Mouse (Mus musculus) neural tube, embryonic 10.5 days (tissue): ENCODE data around the gene Pnpla2.
"Not testable (repeated sequence)": the region's sequence is repeated elsewhere in the genome, so short reads cannot be mapped to it uniquely, and the experiment has no call there.

Source experiments
- DNase-seq: peaks from one replicate; pipeline ENCODE4 v3.0.0-alpha.2; 2017; ENCODE audit warnings: low spot score; ENCODE audit errors: extremely low spot score

The Pnpla2 gene

GRCm38 (mm10) chr7:141454967-141455551, at the start of gene Pnpla2:
Gene Pnpla2 (plus strand): TSS chr7:141455198.
- DNase-seq = peak; percentile 88

GRCm38 (mm10) chr7:141405466-141405865, 49.5 kb upstream of the Pnpla2 start:
- DNase-seq = no peak

DNA sequence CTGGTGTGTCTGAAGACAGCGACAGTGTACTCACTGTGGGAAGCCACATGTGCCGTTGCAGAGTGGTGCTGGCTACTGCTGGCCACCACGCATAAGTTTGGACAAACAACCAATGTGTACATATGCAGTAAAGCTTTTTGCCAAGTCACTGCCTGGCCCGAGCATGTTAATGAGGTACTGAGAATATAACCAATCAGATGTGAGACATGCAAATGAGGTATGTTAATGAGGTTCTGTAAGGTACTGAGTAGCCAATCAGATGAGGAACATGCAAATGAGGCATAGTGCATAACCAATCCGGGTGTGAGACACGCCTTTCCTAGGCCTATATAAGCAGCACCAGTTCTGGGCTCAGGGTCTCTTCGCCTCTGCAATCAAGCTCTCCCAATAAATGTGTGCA, 47.3 kb upstream of the Pnpla2 start:
- DNase-seq = not testable (repeated sequence)

- peak; percentile 83 for DNase-seq
Observed at GRCm38 (mm10) chr7:141408833-141409232, 46.2 kb upstream of the Pnpla2 start.

DNA sequence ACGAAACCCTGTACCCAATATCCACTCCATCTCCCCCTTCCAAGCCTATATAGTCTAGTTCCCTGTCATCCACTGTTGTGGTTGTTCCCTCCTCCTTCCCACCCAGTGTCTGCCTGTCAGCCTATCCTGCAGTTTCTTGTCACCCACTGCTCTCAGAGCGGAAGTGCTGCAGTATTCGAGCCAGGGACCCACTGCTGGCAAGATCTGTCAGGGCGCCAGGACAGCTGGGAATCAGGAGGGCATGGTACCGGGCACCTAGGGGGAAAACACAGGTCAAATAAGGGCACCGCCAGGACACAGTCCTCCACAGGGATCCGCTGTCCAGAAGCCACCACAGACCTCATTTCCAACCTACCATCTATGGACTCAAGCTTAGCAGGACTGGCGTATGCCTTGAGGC, 44.4 kb upstream of the Pnpla2 start:
- DNase-seq = no peak

DNA sequence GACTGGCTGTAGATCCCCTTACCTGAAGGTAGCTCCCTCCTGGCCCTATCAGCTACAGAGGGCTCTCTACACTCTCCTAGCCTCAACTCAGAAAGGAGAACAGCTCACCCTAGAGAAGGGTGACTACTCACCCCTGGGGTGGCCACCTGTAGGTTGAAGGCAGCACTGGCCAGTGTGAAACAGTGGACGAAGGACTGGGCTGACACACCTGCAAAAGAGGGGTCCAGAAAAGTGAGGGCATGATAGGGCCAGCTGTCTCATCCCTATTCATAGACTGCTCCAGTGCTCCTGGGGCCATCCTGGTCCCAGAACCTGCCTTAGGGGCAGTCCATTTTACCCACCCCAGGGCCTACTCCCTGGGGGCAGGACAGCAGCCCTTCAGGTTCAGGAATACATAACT, 43.3 kb upstream of the Pnpla2 start:
- DNase-seq = no peak

GRCm38 (mm10) chr7:141413331-141413730, 41.7 kb upstream of the Pnpla2 start:
- DNase-seq = no peak

- DNase-seq = peak; percentile 100
Observed at GRCm38 (mm10) chr7:141413809-141414584, 41.0 kb upstream of the Pnpla2 start, which contains the start of gene Gatd1. Gene Gatd1 (minus strand): TSS chr7:141414136.

DNA sequence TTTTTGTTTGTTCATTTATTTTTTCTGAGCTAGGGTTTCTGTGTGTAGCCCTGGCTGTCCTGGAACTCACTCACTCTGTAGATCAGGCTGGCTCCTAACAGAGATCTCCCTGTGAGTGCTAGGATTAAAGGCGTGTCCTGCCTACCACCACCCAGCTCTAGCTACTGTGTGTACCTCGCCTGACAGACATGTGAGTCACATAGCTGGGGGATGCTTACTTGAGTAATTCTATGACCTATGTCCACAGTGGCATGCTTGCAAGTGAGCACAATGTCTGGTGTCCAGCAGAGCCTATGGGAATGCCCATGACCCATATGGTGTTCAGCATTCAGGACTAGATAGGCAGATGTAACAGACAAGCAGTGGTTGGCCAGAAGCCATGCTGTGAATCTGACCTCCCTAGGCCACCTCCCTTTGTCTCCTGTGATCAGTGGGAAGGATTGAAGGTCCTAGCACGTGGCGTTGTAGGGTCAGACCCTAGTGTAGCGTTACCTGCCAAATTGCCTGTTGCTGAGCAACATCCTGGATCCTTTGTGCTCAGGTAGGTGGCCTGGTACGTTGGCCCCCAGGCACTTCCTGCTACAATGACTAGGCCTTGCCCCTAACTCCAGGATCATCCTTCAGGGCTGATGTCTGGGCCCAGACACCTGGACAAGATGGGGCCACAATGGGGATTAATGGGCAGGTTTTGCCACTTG, 38.7 kb upstream of the Pnpla2 start:
- no peak for DNase-seq

DNA sequence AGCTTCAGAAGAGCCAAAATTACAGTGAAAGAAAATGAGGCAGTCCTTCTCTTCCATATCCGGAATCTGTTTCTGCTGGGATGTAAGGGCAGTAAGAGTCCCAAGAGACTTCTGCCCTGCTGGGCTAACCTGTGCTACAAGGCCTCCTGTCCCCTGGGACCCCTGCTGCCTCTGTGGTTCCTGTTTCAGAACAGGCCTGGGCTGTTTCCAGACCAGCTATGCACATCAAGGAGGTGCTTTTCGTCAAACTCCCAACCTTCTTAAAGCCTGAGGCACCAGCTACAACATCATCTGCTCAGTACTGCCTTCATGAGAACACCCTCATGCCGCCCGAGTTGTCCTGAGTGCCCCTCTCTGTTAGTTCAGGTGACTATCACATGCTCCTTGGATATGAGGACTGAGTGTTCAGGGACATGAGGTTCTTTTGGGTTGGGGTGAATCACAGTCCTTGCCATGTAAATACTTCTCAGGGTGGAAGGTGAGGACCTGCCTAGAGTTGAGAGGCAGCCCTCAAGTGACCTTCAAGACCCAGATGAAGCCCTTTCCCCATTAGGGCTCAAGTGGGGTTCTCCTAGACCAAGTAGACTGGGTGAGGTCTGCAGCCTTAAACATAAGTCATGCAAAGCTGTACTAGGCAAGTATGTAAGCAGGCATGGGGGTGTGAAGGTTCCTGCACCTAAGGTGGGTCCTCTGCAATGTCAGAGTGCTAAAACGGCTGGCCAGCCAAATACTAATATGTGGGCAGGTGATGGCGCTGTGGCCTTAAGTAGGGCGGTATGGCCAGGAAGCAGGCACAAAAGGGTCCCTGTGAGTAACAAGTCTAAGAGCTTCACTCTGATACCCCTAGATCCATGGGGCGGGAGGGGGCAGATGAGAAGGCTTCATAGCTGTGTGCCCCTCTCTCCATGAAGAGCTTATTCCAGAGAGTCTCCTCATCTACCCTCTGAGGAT, 37.0 kb upstream of the Pnpla2 start:
- DNase-seq = no peak

DNA sequence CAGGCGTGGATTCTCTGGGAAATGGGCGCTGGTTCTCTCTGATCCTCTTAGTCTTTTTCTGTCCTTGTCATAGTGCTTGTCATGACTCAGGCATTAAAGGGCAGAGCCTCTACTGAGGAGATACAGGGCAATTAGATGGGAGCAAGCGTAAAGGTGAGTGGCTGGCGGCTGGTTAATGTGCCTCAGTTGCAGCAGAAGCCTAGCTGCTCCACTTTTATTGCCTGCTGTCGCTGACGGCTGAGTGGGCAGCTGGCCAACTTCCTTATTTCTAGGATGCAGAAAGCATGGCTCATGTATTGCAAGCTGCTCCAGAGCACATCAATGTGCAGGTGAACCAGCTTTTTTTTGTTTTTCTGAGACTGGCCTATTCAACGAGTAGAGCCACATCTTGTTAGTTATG, 36.0 kb upstream of the Pnpla2 start:
- DNase-seq = no peak

DNA sequence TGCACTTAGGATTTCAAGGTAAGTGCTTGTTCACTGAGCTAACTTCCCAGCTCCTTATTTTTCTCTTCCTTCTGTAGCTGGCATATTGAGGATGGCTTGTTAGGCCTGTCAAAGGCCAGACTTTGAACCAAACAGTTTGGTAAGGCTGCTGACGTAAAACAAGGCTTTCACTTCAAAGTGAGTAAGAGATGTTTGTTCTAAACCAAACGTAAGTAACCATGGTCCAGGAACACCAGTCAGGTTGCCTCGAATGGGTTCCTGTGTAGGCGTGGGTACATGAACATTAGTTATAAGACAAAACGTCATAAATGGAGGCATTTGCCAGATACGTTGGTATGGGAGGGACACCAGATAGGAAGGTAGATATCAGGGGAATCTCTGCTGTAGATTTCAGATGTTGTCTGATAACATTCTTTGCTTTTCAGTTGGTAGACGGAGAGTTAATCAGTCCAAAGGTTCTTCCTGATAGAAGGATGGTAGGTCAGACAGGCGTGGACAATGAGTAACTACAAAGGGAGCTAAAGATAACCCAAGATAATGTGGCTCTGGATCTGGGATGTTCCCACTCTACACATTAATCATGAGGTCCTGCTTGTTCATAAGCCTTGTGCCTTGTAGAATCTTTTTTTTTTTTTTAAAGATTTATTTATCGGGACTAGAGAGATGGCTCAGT, 34.8 kb upstream of the Pnpla2 start:
- no peak for DNase-seq

GRCm38 (mm10) chr7:141423811-141424210, 31.2 kb upstream of the Pnpla2 start:
- DNase-seq = no peak

- no peak for DNase-seq
Observed at GRCm38 (mm10) chr7:141426948-141427730, 27.9 kb upstream of the Pnpla2 start.

- no peak for DNase-seq
Observed at GRCm38 (mm10) chr7:141428701-141429100, 26.3 kb upstream of the Pnpla2 start.

DNA sequence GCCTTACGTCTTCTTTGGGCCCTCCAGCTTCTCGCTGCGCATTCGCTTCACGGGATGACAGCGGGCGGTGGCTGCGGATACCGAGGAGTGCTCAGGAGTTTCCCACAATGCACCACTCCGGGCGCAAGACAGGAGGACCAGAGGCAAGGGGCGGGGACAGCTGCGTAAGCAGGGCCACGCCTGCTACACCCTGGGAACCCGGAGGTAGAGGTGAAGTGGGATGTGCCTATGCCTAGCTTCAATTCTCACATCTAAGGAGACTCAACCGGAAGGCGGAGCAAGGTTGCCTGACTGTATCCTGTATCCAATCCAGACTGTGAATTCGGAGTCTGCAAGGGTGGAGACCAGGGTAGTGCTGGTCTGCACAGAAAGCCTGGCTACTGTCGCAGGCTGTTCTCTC, 25.7 kb upstream of the Pnpla2 start, which contains the start of gene Cend1:
Gene Cend1, minus strand, starts transcription at position 182 of the 400 bp plus-strand sequence.
- peak; percentile 66 for DNase-seq

- DNase-seq = no peak
Observed at GRCm38 (mm10) chr7:141429840-141430584, 25.0 kb upstream of the Pnpla2 start.

DNA sequence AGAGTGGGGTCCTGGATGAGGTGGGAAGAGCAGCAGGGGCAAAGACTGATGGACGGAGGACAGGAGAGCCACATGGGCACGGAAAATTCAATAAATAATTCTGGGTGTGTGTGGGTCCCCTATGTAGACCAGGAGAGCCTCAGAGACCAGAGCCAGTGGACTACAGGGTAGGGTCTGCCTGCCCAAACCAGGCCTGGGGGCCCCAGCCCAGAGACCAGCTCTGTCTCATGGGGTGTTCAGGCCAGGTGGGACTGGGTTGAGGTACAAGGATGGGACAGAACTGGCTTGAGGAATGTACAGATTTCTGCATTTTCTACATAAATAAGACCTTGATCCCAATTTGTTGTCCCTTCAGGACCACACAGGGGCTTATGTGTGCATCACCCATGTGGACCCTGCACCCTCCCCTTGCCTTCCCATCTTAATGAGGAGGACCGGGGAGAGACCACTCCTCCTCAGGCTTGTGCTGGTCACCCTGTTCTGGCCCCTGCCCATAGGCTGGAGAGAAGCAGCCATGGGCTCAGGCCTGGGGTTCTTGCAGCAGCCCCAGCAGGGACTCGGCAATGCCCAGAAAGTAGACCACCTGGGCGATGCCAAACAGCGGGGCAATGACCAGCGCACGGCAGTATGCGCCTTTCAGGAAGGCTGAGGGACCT, 24.3 kb upstream of the Pnpla2 start:
- no peak for DNase-seq
